Mouse (Mus musculus) yolk sac, embryonic 10.5 days (tissue): ENCODE results near the gene Hal.

Experiments
- DNase-seq: peaks from one replicate; pipeline ENCODE4 v3.0.0-alpha.2; 2017; ENCODE audit warnings: low spot score

Hal gene

DNA sequence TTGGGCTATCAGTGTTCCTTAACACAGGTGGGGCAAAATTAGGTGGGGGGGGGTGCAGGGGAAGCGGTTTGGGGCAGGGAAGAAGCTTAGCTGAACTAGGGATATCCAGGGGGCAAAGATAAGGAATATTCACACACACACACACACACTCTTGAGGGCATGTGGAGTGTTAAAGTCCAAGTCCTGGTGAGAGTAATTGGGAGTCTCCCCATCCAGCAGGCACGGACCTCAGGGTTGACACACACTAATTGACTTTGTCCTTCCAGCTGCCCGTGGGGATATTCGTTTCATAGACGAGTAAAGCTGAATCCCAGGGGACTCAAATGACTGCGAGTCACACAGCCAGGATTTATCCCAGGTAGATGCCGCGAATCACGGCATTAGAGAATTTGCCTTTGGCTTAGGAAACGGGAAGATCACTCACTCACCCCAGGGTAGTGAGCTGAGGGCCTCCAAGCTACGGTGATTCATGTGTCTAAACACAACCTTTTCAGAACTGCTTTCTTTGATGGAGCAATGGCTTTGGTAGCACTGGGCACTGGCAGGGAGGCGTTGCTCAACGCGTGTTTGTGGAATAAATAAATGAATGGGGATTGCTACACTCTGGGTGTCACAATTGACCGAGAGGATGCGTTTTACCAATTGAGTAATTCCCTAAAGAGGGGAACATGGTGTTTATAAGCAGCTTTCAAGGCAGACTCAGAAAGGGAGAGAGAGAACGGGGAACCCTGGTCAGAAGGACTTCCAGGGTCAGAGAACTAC is at the start of gene Hal:
Hal (plus strand) TSS at position 703 of the 762 bp plus-strand sequence.
- no peak for DNase-seq

DNA sequence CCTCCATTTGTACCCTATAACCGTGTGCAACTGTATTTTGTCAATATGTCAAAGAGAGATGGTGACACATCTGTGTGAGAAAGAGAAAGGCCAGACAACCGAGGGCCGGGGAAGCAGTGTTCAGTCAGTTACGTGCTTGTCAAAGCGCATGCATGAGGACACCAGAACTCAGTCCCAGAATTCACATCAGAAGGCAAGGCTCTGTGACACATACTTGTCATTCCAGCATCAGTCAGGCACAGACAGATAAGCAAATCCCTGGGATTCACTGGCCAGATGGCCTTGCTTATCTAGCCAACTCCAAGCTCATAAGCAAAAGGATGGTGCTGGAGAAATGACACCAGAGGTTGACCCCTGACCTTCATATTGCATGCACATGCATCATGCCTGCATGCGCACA is 47.1 kb upstream of the Hal start:
- DNase-seq = no peak

DNA sequence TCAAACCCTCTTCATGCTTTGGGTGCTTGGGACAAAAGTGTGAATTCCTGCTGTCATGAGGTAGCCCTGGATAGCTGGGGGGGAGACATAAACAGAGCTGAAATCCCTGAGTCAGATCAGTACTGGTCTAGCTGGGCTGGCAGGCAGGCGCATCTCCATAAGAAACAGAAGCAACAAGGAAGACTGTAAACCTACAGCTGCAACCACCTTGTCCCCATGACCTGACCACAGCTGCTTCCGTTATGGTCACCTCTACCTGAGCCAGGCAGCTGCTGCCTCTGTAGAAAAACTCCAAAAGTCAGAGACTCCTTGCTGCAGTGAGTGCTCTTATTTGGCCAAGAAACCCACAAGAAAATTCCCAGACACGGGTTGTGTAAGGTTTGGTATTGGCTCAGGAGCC is 46.4 kb upstream of the Hal start:
- no peak for DNase-seq

DNA sequence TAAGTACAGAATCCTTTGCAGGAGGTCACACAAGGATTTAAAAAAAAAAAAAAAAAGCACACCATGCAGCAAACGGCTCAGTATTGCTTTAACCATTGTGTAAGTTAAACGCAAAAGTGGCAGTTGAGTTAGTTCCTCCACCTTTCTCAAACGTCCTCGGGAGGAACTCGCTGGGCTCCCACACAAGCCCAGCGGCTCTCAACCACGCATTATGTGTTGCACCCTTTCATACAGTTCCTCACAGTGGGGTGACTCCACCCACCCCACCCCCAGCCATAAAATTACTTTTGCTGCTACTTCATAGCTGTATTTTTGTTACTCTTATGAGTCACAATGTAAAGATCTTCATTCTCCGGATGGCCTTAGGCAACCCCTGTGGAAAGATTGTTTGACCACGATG is 44.2 kb upstream of the Hal start:
- DNase-seq = no peak

DNA sequence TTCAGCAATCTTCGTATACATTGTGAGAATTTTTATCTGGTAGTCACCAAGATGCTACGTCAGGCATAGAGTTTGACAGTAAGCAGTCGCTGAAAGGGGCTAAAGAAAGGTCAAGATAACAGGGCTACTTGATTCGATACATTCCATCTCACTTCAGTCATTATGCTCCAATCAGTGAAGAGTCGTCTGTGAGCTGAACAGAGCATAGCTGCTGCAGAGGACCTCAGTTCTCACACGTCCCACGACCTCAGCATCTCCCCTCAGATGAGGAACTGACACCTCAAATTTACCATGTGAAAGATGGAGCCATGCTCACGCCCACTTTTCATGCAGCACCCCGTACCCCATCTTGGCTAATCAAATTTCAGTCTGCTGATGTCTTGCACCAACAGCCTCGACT is 41.2 kb upstream of the Hal start:
- no peak for DNase-seq

DNA sequence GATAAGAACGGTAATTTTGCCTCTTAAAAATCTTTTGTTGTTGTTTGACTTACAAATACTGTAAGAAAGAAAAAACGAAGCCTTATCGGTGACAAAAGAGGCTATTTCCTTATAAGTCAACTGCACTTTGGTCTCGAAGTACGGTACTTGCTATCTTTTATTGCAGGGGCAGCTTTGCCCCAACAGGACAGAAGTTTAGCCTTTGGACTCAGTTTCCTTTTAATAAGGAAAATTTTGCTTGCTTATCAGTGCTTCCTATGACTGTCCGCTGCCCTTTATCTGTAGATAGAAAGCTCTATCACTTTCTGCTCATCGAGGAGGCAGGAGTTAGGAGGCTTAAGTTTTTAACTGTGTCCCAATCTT is 33.9 kb upstream of the Hal start:
- DNase-seq = no peak

DNA sequence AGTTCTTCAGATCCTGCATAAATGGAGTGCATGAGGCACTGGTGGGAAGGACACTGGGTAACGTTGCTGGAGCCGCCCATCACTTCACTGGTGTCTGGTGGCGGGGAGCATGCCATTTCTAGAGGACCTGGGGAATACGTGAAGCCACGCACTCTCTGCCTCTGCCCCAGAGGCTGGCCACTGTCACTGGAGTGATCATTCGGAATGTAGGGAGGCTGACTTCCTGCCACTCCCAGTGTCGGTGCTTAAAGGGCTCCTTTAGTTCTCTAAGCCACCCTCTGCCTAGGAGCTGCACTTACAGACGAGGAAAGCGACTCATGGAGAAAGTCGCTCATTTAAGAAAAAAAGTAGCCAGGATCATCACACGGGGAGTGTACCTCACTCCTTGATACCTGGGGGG is 28.5 kb upstream of the Hal start:
- no peak for DNase-seq

DNA sequence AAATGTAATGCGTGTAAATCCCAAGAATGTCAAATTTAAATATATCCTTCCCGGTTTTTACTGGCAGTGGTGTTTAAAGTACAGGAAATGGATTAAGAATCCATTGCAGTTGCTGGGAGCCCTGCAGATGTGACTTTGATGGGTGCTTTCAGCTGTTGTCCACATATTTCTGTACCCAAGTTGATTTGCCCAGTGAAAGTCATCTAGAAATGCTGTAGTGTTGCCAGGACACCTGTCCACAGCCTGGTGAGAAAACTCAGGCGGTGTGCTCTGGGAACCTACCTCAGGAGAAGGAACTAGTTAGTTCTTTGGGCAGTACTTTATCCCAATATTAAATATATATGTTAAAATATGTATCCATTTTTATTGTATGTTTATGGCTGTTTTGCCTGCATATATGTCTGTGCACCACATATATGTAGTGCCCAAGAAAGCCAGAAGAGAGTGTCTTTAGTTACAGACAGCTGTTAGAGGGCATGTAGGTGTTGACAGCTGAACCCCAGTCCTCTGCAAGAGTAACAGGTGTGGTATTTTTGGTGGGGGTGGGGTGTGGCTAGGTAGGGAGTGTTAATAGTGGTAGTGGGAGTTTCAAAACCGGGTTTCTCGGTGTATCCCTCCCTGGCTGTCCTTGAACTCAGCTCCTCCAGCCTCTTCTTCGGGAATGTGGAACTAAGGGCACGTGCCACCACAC is 25.7 kb upstream of the Hal start:
- DNase-seq = no peak

DNA sequence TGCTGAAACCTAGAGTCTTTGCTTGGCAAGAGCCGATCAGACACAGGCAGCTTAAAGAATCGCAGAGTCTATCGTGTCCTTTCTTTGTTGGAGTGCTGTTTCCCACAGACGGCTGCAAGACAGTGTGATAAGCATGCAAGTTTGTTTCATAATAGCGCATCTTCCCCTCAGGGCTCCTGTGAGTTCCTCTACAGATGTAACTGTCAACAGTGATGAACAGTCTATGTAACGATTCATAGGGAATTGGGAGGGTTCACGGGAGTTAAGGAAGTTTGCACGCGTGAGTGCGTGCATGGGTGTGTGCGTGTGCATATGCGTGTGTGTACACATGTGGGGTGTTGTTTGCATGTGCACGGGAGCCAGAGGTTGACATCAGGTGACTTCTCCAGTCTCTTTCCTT is 25.0 kb upstream of the Hal start:
- no peak for DNase-seq

DNA sequence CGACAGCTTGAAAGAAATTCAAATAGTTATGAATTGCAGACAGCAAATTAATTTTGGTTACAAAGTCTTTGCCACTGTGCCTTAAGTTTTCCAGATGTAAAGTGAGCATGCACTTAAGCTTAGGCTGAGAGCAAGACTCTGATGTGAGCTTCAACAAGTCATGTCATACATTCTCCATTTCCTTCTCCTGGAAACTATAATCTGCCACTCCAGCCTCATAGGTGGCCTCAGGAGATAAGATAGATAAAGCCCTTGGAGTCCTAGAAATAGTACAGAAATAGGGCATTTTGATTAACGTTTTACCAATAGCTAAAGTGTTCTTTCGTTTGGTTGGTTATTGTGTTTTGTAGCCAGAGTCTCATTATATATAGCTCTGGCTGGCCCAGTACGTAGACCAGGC is 21.3 kb upstream of the Hal start:
- DNase-seq = no peak

DNA sequence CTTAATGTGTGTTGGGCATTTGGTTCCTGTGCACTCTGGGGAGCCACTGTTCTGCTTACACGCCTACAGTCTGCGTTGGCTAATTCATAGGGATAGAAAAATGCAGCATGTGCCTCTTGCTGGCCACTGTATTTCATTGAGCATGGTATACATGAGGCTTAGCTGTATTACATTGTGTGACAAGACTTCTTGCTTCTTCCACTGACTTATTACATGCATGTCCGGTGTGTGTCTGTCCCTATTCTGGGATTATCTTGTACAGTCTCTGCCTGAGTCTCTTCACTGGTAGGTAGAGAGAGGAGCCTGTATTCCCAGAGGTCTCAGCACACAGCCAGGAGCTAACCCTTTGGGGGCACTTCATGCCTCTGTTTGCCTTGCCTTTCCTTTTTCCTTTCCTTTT is 20.8 kb upstream of the Hal start:
- DNase-seq = no peak

DNA sequence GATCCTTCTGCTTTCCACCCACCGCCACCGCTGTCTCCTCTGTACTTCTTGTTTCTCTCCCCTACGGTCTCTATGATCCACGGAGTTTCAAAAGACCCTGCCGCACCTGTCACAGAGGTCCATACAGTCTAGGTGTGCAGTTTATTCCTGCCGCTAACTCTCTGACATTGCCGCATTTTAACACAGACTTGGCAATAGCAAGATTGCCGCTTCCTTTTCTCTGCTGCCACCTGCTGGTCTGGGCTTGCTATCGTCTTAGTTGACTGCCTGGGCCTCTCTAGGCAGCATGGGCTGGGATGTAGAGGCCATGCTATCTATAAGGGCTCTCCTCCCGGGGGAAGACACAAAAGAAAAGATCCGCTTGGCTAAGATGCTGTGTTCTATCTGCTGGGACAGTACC is 17.2 kb upstream of the Hal start:
- peak; percentile 61 for DNase-seq

DNA sequence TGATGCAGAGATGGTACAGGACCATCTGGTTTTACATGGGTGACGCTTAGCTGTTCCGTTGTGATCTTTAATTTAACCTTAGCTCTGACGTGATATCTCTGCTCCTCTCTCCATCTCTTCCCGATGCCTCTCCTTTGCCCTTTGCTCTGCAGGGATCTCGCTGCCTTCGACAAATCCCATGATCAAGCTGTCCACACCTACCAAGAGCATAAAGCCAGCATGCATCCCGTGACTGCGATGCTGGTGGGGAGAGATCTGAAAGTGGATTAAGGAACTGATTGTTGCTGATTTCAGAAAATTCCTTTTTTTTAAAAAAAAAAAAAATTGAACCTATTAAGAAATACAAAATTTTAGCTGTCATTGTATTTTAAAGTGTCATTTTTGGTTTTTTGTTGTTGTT is 4.1 kb upstream of the Hal start:
- no peak for DNase-seq

DNA sequence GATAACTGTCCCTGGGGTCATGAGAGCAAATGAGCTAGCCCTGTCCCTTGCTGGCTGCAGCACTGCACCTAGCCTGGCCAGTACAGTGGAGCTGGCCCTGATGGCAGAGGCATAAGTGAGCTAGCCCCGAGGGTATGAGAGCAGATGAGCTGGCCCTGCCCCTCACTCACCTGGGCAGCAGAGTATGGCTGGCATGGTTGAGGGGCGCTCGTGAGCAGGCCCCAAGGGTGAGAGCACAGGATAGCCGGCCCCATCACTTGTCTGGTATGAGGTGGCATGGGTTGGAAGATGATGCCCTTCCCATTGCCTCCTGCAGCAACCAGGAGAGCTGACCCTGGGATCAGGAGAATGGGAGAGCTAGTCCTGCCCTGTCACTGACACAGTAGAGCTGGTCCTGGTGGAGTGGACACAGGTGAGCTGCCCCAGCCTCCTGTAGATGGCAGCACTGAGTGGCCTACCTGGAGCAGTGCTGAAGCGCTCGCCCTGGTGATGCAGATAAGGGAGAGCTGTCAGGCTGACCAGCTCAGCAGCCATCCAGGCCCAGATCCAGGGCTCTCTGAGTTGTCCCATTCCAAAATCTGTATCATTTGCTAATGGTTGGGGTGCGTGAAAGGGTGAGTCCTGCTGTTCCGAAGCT is 3.4 kb upstream of the Hal start:
- DNase-seq = peak; percentile 69

DNA sequence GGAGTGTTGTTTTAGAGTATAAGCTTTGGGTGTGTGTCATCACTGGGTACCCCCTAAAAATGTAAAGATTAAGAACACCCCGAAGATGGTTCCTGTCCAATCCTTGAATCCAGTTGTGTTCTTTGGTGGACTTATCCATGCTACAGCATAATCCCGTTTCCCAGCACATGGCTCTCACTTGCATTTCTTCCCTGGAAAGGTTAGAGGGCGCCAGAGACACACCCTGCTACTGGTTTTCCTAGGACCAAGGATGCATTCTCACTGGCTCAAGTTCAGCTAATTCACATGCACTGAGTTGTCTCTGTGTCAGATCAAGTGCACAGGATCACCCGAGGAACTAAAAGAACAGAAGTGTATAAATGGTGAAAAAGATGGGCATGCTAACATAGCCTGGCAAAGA is 1.9 kb upstream of the Hal start:
- peak; percentile 67 for DNase-seq

DNA sequence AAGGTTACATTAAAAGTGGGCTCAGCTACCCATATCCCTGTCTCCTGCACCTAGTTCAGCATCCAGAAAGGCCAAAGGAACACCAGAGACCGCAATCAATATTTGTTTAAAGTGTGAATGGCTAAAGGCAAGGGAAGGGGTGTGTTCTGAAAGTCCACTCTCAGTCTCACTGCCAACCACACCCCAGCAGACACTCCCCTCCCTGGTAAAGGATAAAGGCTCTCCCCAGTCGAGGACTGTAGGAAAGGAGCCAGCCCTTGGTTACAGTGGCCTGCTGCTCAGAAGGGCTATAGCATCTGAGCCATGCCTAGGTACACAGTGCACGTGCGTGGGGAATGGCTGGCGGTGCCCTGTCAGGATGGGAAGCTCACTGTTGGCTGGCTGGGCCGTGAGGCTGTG is 259 bp downstream of the Hal start:
- DNase-seq = no peak

DNA sequence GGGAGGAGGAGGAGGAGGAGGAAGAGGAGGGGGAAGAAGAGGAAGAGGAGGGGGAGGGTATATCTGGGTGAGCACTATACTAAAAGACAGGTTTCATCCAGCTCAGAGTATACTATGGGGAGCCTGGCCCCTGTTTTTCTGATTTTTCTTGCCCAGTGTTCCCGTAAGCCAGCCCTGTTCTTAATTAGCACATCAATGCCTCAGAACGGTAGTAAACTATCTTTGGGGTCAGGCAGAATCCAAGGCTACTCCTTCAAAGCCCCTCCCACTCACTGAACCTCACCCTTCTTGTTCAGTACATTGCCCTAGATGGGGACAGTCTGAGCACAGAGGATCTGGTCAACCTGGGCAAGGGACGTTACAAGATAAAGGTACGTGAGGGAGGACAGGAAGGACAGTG is 1.9 kb downstream of the Hal start:
- no peak for DNase-seq

DNA sequence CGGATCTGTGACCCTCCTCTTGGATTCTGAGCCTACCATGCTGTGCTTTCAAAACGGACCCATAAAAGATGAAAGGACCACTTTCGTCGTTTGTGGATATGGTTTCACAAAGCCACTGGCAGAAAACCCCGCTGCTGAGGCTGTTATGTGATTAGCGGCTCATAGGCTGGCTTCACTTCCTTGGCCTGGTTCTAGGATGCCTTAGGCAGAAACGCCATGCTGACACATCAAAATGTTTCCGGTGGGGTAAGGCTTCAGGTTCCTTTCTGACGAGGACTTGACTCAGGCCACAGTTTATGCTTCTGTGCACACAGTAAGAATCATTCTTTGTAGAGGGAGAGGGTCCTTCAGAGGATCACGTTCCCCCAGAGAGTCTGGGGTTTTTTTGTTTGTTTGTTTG is 12.3 kb downstream of the Hal start:
- DNase-seq = no peak

DNA sequence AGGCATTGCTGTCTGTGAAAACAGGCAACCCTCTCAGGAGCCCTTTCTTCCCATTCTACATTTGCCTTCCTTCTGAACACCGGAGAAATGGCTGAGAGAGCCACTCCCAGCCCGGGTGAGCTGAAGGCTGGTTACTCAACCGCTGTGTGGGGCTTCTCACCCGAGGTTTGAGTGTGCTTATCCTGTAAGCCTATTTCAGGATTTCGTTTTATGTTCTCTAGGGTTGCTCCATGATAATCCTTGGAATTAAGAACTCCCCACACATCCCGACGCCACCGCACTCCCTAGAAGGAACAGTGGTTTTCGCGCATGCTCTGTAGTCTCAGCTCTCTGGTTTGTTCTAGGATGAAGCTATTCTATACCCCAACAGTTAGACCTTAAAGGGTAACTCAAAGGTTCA is 12.8 kb downstream of the Hal start:
- no peak for DNase-seq

DNA sequence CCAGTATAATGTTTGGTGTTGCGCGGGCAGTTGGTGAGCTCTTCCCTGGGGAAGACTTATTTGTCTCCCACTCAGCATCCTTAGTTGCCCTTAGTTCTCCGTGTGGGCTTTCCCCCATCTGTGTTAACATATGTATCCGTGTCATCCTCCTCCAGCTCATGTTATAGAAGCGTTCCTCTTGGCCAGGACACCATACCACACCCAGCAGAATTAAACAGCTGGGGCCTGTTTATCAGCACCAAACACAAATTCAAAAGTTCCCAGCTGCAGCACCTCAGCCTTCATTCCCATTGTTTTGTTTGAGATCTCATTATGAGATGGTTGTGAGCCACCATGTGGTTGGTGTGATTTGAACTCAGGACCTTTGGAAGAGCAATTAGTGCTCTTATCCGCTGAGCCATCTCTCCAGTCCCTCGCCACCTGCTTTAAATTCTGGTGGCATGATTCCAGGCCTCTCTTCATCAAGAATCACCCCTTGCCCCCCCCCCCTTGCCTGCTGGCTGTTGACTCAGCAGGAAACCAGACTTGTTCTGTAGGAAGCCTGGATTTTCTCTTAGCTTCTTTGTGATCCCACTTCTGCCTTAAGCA is 19.9 kb downstream of the Hal start:
- DNase-seq = no peak

DNA sequence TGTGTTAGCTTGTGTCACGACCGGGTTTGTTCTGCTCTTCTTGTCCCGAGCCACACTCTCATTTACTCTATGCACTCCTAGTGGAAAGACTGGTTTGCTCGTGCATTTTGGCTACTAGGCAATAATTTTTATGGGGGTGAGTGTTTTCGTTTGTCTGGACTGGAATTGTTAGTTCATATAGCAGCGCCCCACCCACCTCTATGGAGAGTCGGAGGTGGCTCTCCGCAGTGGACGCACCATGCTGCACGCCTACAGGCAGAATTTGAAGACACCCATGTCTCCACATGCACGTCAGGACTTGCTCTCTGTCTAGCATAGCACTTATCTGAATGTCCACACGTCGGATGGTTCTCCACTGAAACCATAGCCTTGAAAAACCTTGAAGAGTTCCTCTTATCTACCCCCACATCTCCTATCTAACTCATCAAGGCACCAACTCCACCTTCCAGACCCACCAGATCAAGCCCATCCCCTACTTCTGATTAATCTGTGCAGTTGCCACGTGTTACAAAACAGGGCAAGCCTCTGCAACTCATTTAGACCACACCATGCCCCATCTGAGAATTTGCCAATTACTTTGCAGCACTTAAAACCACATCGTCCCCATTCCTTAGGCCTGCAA is 21.1 kb downstream of the Hal start:
- DNase-seq = no peak

DNA sequence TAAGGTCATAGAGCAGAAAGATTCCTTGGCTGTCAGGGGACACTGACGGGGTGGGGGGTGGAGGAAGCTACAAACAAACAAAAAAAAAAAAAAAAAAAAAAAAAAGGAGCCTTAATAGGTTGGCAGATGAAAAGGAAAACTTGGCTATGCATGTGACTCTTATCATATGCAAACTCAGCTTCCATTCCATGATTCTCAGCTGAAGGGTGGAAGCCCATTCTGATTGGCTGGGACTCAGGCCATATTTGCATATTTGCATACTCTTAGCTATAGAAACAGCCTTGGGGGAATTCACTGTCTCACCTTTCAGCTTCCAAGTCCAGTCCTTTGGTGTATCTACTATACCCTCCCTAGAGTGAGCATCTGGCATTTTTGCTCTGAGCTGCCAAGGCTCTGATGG is 26.9 kb downstream of the Hal start:
- peak; percentile 38 for DNase-seq

DNA sequence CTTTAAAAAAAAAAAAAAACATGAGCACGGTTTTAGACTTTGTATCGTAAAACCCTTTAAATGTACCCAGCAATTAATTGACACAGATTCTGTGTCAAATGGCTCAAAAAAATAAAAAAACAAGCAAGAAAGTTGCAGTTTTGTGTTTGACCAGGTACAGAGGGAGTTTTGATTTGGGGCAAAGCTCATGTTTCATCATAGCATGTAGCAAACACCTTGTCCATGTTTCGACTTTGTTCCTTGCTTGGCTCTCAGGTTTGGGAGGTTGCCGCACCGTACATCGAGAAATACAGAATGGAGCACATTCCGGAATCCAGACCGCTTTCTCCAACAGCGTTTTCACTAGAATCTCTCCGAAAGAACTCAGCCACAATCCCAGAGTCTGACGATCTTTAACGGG is 27.4 kb downstream of the Hal start:
- no peak for DNase-seq
